Mouse (Mus musculus) right cerebral cortex, postnatal 14 days (tissue): ENCODE measurements around the gene Sestd1.

Experiments used
- DNase-seq: peaks from one replicate; pipeline ENCODE4 v3.0.0; 2022

Sestd1 gene

GRCm38 (mm10) chr2:77203916-77204315, 76.5 kb downstream of the Sestd1 start:
- DNase-seq: no peak

GRCm38 (mm10) chr2:77201900-77202299, 78.5 kb downstream of the Sestd1 start:
- DNase-seq: no peak

- DNase-seq: no peak
These were observed 79.3 kb downstream of the Sestd1 start for GRCm38 (mm10) chr2:77200958-77201614.

- no peak for DNase-seq
These were observed 80.0 kb downstream of the Sestd1 start for GRCm38 (mm10) chr2:77200379-77200778.

GRCm38 (mm10) chr2:77198246-77198645, 82.1 kb downstream of the Sestd1 start:
- no peak for DNase-seq

GRCm38 (mm10) chr2:77196819-77197218, 83.6 kb downstream of the Sestd1 start:
- no peak for DNase-seq

GRCm38 (mm10) chr2:77195056-77195455, 85.3 kb downstream of the Sestd1 start:
- no peak for DNase-seq

GRCm38 (mm10) chr2:77191811-77192210, 88.6 kb downstream of the Sestd1 start:
- no peak for DNase-seq

- DNase-seq: no peak
These were observed 89.5 kb downstream of the Sestd1 start for GRCm38 (mm10) chr2:77190891-77191290.

- DNase-seq: no peak
These were observed 90.1 kb downstream of the Sestd1 start for GRCm38 (mm10) chr2:77190301-77190700.

GRCm38 (mm10) chr2:77189671-77190070, 90.7 kb downstream of the Sestd1 start:
- no peak for DNase-seq

- no peak for DNase-seq
These were observed 92.9 kb downstream of the Sestd1 start for GRCm38 (mm10) chr2:77187501-77187900.

- no peak for DNase-seq
These were observed 93.5 kb downstream of the Sestd1 start for GRCm38 (mm10) chr2:77186912-77187311.

- DNase-seq: no peak
These were observed 96.3 kb downstream of the Sestd1 start for GRCm38 (mm10) chr2:77184049-77184571.

- DNase-seq: no peak
These were observed 96.7 kb downstream of the Sestd1 start for GRCm38 (mm10) chr2:77183646-77184045.

- DNase-seq: no peak
These were observed 97.4 kb downstream of the Sestd1 start for GRCm38 (mm10) chr2:77182996-77183380.

GRCm38 (mm10) chr2:77182271-77182995, 98.0 kb downstream of the Sestd1 start:
- DNase-seq: no peak

- no peak for DNase-seq
These were observed 102.9 kb downstream of the Sestd1 start for GRCm38 (mm10) chr2:77177472-77177871.

GRCm38 (mm10) chr2:77176413-77176812, 104.0 kb downstream of the Sestd1 start:
- DNase-seq: no peak

GRCm38 (mm10) chr2:77175411-77175810, 105.0 kb downstream of the Sestd1 start:
- DNase-seq: no peak

GRCm38 (mm10) chr2:77174313-77174712, 106.1 kb downstream of the Sestd1 start:
- no peak for DNase-seq

- DNase-seq: no peak
These were observed 106.6 kb downstream of the Sestd1 start for GRCm38 (mm10) chr2:77173821-77174220.

- DNase-seq: no peak
These were observed 107.0 kb downstream of the Sestd1 start for GRCm38 (mm10) chr2:77173366-77173765.

- no peak for DNase-seq
These were observed 108.1 kb downstream of the Sestd1 start for GRCm38 (mm10) chr2:77172241-77172671.
